Comparison of ENCODE assay signal across 17 mouse cellular contexts in the genomic region with DNA sequence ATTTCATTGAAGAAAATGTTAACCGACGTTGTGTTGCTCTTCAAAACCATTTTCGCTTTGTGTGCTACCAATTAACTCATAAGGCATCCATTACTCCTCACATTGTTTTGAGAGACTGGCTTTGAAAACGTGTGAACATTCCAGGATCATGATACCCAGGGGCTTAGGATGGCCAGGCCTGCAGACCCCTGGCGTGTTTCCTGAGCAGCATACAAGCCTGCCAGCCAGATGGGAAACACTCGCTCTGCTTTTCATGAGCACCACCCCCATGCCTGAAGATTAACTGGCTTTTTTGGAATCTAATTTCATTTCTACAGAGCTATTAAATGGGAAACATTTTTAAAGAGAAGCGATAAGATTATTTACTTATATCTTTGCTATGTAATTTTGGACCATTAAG.
A peak's percentile ranks its signal among the peaks of the same experiment; 100 is the strongest.
DNase-seq lines count a peak whose midpoint lies in the region; ATAC-seq lines count a peak whose summit lies in the region.
"Had no signal": no experiment of that assay in that cellular context is flagged by ENCODE, and none has a peak within 500 bp of the region (broad histone marks: within the 10 kb centered on the region; RNA-seq: fewer than 3 reads in every experiment).

No protein-coding gene starts in this region.

- ATAC-seq in lung, embryonic 16.5 days (ENCODE audit: low read depth), result peak; percentile 38; the same call in 1 of the 2 replicates
- ATAC-seq in embryonic facial prominence, embryonic 15.5 days (ENCODE audit: insufficient number of reproducible peaks, low FRiP score, low TSS enrichment, low read depth), result no peak
- peak; percentile 56; the same call in 1 of the 2 replicates for ATAC-seq in limb, embryonic 11.5 days (ENCODE audit: insufficient number of reproducible peaks, low FRiP score, low TSS enrichment, low read depth)
- ATAC-seq in midbrain, embryonic 16.5 days, result no peak
- no peak for ATAC-seq in cerebellum, adult (ENCODE audit: insufficient number of reproducible peaks, low FRiP score, low TSS enrichment)
- ATAC-seq: CD4-positive, CD25-positive, alpha-beta regulatory T cell, adult 4 months; forebrain, embryonic 13.5 days had no signal

- H3K4me3 ChIP-seq in lung, embryonic 16.5 days (ENCODE audit: low read length), result no peak overlapping the region
- no peak overlapping the region for H3K4me3 ChIP-seq in embryonic facial prominence, embryonic 15.5 days (replicated peaks)
- H3K4me3 ChIP-seq in limb, embryonic 11.5 days (ENCODE audit: low read depth, low read length), result no peak overlapping the region
- H3K4me3 ChIP-seq in midbrain, embryonic 16.5 days (ENCODE audit: low read depth, low read length), result no peak overlapping the region
- H3K4me3 ChIP-seq: embryonic facial prominence, embryonic 13.5 days; forebrain, embryonic 13.5 days; liver, embryonic 15.5 days; midbrain, embryonic 12.5 days had no signal

- 54% methylated on average over 7 of the region's 7 CpGs for WGBS in lung, embryonic 16.5 days
- WGBS in embryonic facial prominence, embryonic 15.5 days, result 32% methylated on average over 7 of the region's 7 CpGs
- 41% methylated on average over 7 of the region's 7 CpGs for WGBS in limb, embryonic 11.5 days
- WGBS in midbrain, embryonic 16.5 days, result 73% methylated on average over 7 of the region's 7 CpGs

- DNase-seq in lung, postnatal 14 days, result no peak
- peak; percentile 56 for DNase-seq in limb, embryonic 11.5 days (ENCODE audit: low spot score)
- no peak for DNase-seq in adipocyte (ENCODE audit: low spot score)
- DNase-seq: adrenal gland, postnatal 25 days; cerebellum, adult 9-10 months; heart, adult 18-20 months; right cerebral cortex, postnatal 4 days; thymus, adult 2 months had no signal

- no peak overlapping the region for H3K4me2 ChIP-seq in lung, embryonic 16.5 days (ENCODE audit: low read depth, low read length)
- no peak overlapping the region for H3K4me2 ChIP-seq in embryonic facial prominence, embryonic 15.5 days (replicated peaks)
- no peak overlapping the region for H3K4me2 ChIP-seq in limb, embryonic 11.5 days (ENCODE audit: low read depth, severe bottlenecking)
- H3K4me2 ChIP-seq in midbrain, embryonic 16.5 days (ENCODE audit: low read length), result no peak overlapping the region
- H3K4me2 ChIP-seq: embryonic facial prominence, embryonic 13.5 days; forebrain, embryonic 13.5 days; liver, embryonic 15.5 days; midbrain, embryonic 12.5 days had no signal

- no peak overlapping the region for H3K9ac ChIP-seq in lung, embryonic 16.5 days (ENCODE audit: low read length)
- no peak overlapping the region for H3K9ac ChIP-seq in embryonic facial prominence, embryonic 15.5 days
- no peak overlapping the region for H3K9ac ChIP-seq in limb, embryonic 11.5 days (ENCODE audit: low read length)
- no peak overlapping the region for H3K9ac ChIP-seq in midbrain, embryonic 16.5 days (ENCODE audit: low read depth, low read length)
- H3K9ac ChIP-seq: embryonic facial prominence, embryonic 13.5 days; forebrain, embryonic 13.5 days; liver, embryonic 15.5 days; midbrain, embryonic 12.5 days had no signal

- H3K27me3 ChIP-seq in lung, embryonic 16.5 days (ENCODE audit: control insufficient read depth, insufficient read depth, low read depth, low read length), result no peaks in the 10 kb centered on the region
- no peaks in the 10 kb centered on the region for H3K27me3 ChIP-seq in embryonic facial prominence, embryonic 15.5 days
- H3K27me3 ChIP-seq in limb, embryonic 11.5 days (ENCODE audit: control insufficient read depth, insufficient read depth, low read length), result no peaks in the 10 kb centered on the region
- no peaks in the 10 kb centered on the region for H3K27me3 ChIP-seq in midbrain, embryonic 16.5 days (ENCODE audit: control insufficient read depth, insufficient read depth, low read depth, low read length)
- H3K27me3 ChIP-seq: embryonic facial prominence, embryonic 13.5 days; forebrain, embryonic 13.5 days; liver, embryonic 15.5 days; midbrain, embryonic 12.5 days had no signal

- no peaks in the 10 kb centered on the region for H3K9me3 ChIP-seq in lung, embryonic 16.5 days (ENCODE audit: control insufficient read depth, low read length)
- no peaks in the 10 kb centered on the region for H3K9me3 ChIP-seq in embryonic facial prominence, embryonic 15.5 days (replicated peaks)
- no peaks in the 10 kb centered on the region for H3K9me3 ChIP-seq in limb, embryonic 11.5 days (ENCODE audit: control insufficient read depth, low read length)
- H3K9me3 ChIP-seq in midbrain, embryonic 16.5 days (replicated peaks; ENCODE audit: control insufficient read depth, low read length, poor library complexity, severe bottlenecking), result no peaks in the 10 kb centered on the region
- H3K9me3 ChIP-seq: embryonic facial prominence, embryonic 13.5 days; forebrain, embryonic 13.5 days; liver, embryonic 15.5 days; midbrain, embryonic 12.5 days had no signal

- H3K27ac ChIP-seq in lung, embryonic 16.5 days (ENCODE audit: low read length), result 0 out of 2 replicates have a peak overlapping the region, but pooled peaks have one; percentile 33
- H3K27ac ChIP-seq in embryonic facial prominence, embryonic 15.5 days (replicated peaks), result 0 out of 2 replicates have a peak overlapping the region, but pooled peaks have one; percentile 1
- H3K27ac ChIP-seq in limb, embryonic 11.5 days (replicated peaks; ENCODE audit: low read depth, low read length), result no peak overlapping the region
- no peak overlapping the region for H3K27ac ChIP-seq in midbrain, embryonic 16.5 days (ENCODE audit: low read length)
- H3K27ac ChIP-seq: forebrain, embryonic 13.5 days; liver, embryonic 15.5 days; midbrain, embryonic 12.5 days had no signal

- no peaks in the 10 kb centered on the region; the same call in 1 of the 2 replicates for H3K4me1 ChIP-seq in lung, embryonic 16.5 days (replicated peaks; ENCODE audit: control insufficient read depth, insufficient read depth, low read length)
- peaks cover 16% of the 10 kb centered on the region; the same call in 1 of the 2 replicates for H3K4me1 ChIP-seq in embryonic facial prominence, embryonic 15.5 days
- H3K4me1 ChIP-seq in limb, embryonic 11.5 days (ENCODE audit: control insufficient read depth, insufficient read depth, low read length), result peaks cover 22% of the 10 kb centered on the region
- H3K4me1 ChIP-seq in midbrain, embryonic 16.5 days (ENCODE audit: control insufficient read depth, insufficient read depth, low read length), result no peaks in the 10 kb centered on the region
- H3K4me1 ChIP-seq: forebrain, embryonic 13.5 days; liver, embryonic 15.5 days; midbrain, embryonic 12.5 days had no signal

- no peaks in the 10 kb centered on the region for H3K36me3 ChIP-seq in lung, embryonic 16.5 days (ENCODE audit: control insufficient read depth, insufficient read depth, low read length)
- H3K36me3 ChIP-seq in embryonic facial prominence, embryonic 15.5 days, result no peaks in the 10 kb centered on the region
- no peaks in the 10 kb centered on the region for H3K36me3 ChIP-seq in limb, embryonic 11.5 days (ENCODE audit: control insufficient read depth, insufficient read depth, low read length)
- no peaks in the 10 kb centered on the region for H3K36me3 ChIP-seq in midbrain, embryonic 16.5 days (ENCODE audit: control insufficient read depth, insufficient read depth, low read length)
- H3K36me3 ChIP-seq: embryonic facial prominence, embryonic 13.5 days; liver, embryonic 15.5 days; midbrain, embryonic 12.5 days had no signal

Comparison
In these comparisons a context has a peak if more than half of its experiments do, and no peak if none do; other contexts are left out.
1. ATAC-seq: peak in lung, embryonic 16.5 days (single experiment) and limb, embryonic 11.5 days (single experiment); none in embryonic facial prominence, embryonic 15.5 days (single experiment), midbrain, embryonic 16.5 days (single experiment) and cerebellum, adult (single experiment).
2. H3K27ac ChIP-seq: peak in lung, embryonic 16.5 days (single experiment) and embryonic facial prominence, embryonic 15.5 days (single experiment); none in limb, embryonic 11.5 days (single experiment) and midbrain, embryonic 16.5 days (single experiment).